Mouse (Mus musculus) ES-E14 (cell line): ENCODE measurements around the gene 1700034J05Rik.
A peak's percentile ranks its signal among the peaks of the same experiment; 100 is the strongest.

Experiments
- CHD2 ChIP-seq: IDR thresholded peaks from 2 replicates; pipeline ENCODE4 v1.6.1; 2014; ENCODE audit warnings: mild to moderate bottlenecking, low read depth, low read length, inconsistent platforms
- HCFC1 ChIP-seq: IDR thresholded peaks from 2 replicates; pipeline ENCODE4 v1.6.1; 2012; ENCODE audit warnings: low read length, inconsistent platforms, borderline replicate concordance; ENCODE audit not compliant: insufficient read depth
- MAFK ChIP-seq: IDR thresholded peaks from 2 replicates; pipeline ENCODE4 v1.6.1; 2014; ENCODE audit warnings: mild to moderate bottlenecking, low read depth, low read length, inconsistent platforms; ENCODE audit not compliant: insufficient read depth
- ZNF384 ChIP-seq: IDR thresholded peaks from 2 replicates; pipeline ENCODE4 v1.6.1; 2012; ENCODE audit warnings: low read depth, low read length, inconsistent platforms

GRCm38 (mm10) chr6:146984569-146984968 is 30.3 kb upstream of the 1700034J05Rik start:
- no peak for TF ChIP-seq MAFK
- TF ChIP-seq HCFC1 = no peak
- TF ChIP-seq CHD2 = no peak
- 0 out of 2 replicates have a peak, but pooled peaks have one; percentile 9 for TF ChIP-seq ZNF384
